8 mouse cellular contexts compared by ENCODE assay signal in genomic region chr7:101462327-101463068, GRCm38 (mm10). TPM values are rescaled to one million over a fixed set of nuclear protein-coding genes. Genes with fewer than 3 reads are reported as not detected.
DNase-seq lines count a peak whose midpoint lies in the region.
"Had no signal": no experiment of that assay in that cellular context is flagged by ENCODE, and none has a peak within 500 bp of the region (broad histone marks: within the 10 kb centered on the region; RNA-seq: fewer than 3 reads in every experiment).

No protein-coding gene starts in this region.

- intact Hi-C loops in heart, postnatal 25 days (cut with DNase I) = no loop called here

- DNase-seq in heart, postnatal 4 days = peak; percentile 59
- DNase-seq in heart, postnatal 25 days (ENCODE audit: low spot score) = no peak
- peak; percentile 73 for DNase-seq in right cerebral cortex, adult 18-20 months
- no peak for DNase-seq in right cerebral cortex, postnatal 36 days (ENCODE audit: low spot score in 2 of 2)
- peak; percentile 87 for DNase-seq in layer of hippocampus, adult 11-12 months (ENCODE audit: low spot score)
- DNase-seq in thymus, postnatal 14 days = no peak
- no peak for DNase-seq in adrenal gland, adult 18-20 months (ENCODE audit: low spot score in 2 of 2)

RNA-seq across cellular contexts. Expression of gene Pde2a, which starts 41.0 kb away (rescaled TPM):
- total RNA-seq in heart, postnatal 4 days (2021) = 10 to 100 TPM; 42.4 to 42.8 TPM
- 10 to 100 TPM; 63.6 to 65.9 TPM for total RNA-seq in heart, postnatal 25 days (2021)
- 100 to 1,000 TPM; 157 to 186 TPM for total RNA-seq in adrenal gland, adult 18-20 months (2021)

RNA-seq across cellular contexts. Expression of gene Gm45837, which starts 51.8 kb away (rescaled TPM):
- 1 to 10 TPM in 1 of 2 experiments, not detected in 1; 7.4 TPM for total RNA-seq in heart, postnatal 4 days (2021)
- not detected for total RNA-seq in heart, postnatal 25 days (2021)
- 1 to 10 TPM in 1 of 2 experiments, not detected in 1; 3.4 TPM for total RNA-seq in adrenal gland, adult 18-20 months (2021)
- total RNA-seq: G1E had no signal

Comparison
In these comparisons a context has a peak if more than half of its experiments do, and no peak if none do; other contexts are left out.
1. DNase-seq: peak in heart, postnatal 4 days (single experiment), right cerebral cortex, adult 18-20 months (single experiment) and layer of hippocampus, adult 11-12 months (single experiment); none in heart, postnatal 25 days (single experiment), right cerebral cortex, postnatal 36 days (0 of 2), thymus, postnatal 14 days (single experiment) and adrenal gland, adult 18-20 months (0 of 2).